Mouse (Mus musculus) heart, adult 2 months (tissue): ENCODE results near the gene Dmpk. TPM values are rescaled to one million over a fixed set of nuclear protein-coding genes. Genes with fewer than 3 reads are reported as not detected.

Source experiments
- DNase-seq, 2 experiments: peaks; one replicate each; pipeline ENCODE4 v3.0.0; 2021
- H3K27ac ChIP-seq: fragments of 200-600 bp; 2 replicates; pipeline ENCODE4 v1.8.1; 2022
- H3K27me3 ChIP-seq: fragments of 200-500 bp; 2 replicates; pipeline ENCODE4 v1.6.1; 2012; ENCODE audit warnings: mild to moderate bottlenecking, low read length, inconsistent platforms, mixed read lengths; ENCODE audit not compliant: control insufficient read depth, insufficient read depth
- H3K36me3 ChIP-seq: fragments of 200-500 bp; 2 replicates; pipeline ENCODE4 v1.6.1; 2012; ENCODE audit warnings: low read length, inconsistent platforms; ENCODE audit not compliant: control insufficient read depth, insufficient read depth
- H3K4me1 ChIP-seq: fragments of 200-500 bp; 2 replicates; pipeline ENCODE4 v1.6.1; 2011; ENCODE audit warnings: low read length; ENCODE audit not compliant: control insufficient read depth, insufficient read depth
- H3K4me3 ChIP-seq: fragments of 200-600 bp; 2 replicates; pipeline ENCODE4 v1.8.1; 2022
- H3K79me2 ChIP-seq: fragments of 200-500 bp; replicated peaks from 2 replicates; pipeline ENCODE4 v1.6.1; 2012; ENCODE audit warnings: mild to moderate bottlenecking, inconsistent platforms, low read length, moderate library complexity, mixed read lengths; ENCODE audit not compliant: control insufficient read depth, insufficient read depth
- H3K9ac ChIP-seq: fragments of 200-500 bp; 2 replicates; pipeline ENCODE4 v1.6.1; 2012; ENCODE audit warnings: low read depth, mild to moderate bottlenecking, control low read depth, inconsistent platforms, low read length, mixed read lengths
- CTCF ChIP-seq: fragments of 200-600 bp; IDR thresholded peaks from 2 replicates; pipeline ENCODE4 v1.8.1; 2022; ENCODE audit warnings: antibody characterized with exemption, mild to moderate bottlenecking, moderate library complexity
- EP300 ChIP-seq: fragments of 200-500 bp; IDR thresholded peaks from 2 replicates; pipeline ENCODE4 v1.6.1; 2011; ENCODE audit warnings: low read depth, low read length, control low read depth; ENCODE audit not compliant: insufficient read depth
- POLR2A ChIP-seq: fragments of 200-500 bp; IDR thresholded peaks from 2 replicates; pipeline ENCODE4 v1.6.1; 2011; ENCODE audit warnings: mild to moderate bottlenecking, low read depth, low read length, control low read depth; ENCODE audit not compliant: insufficient read depth
- WGBS: fragments of 180-500 bp; shearing (Covaris S2); methylation state at CpG from one replicate; pipeline ENCODE4 v1.1.7; 2018; 5-methylcytosine and 5-hydroxymethylcytosine counted together
- intact Hi-C: fragments of 180-260 bp; cut with DNase I; formaldehyde crosslinking; loops from one replicate; pipeline ENCODE4 v1.15.1; 2025
- microRNA-seq, 2 experiments: library from miRNA; unstranded; fragments of <30 nt; microRNA quantifications; one replicate each; pipeline ENCODE4 v1.2.0; 2021
- polyA plus RNA-seq: library from polyadenylated mRNA; depleted of rRNA; stranded (reverse); fragments of >200 nt; gene quantifications from 2 replicates; pipeline ENCODE4 v1.2.3, GENCODE M21; 2012; rRNA removed
- total RNA-seq, 2 experiments: library from RNA; stranded (reverse); gene quantifications; 2 replicates each; pipeline ENCODE4 v1.2.3; 2021

Gene Dmpk
- total and polyA plus RNA-seq, 3 experiments, result 482 to 1,460 (median 516) TPM

- no peaks in the 10 kb centered on the region for H3K36me3 ChIP-seq
- peak; percentile 95 to 98 for DNase-seq
- intact Hi-C loops, result loop anchor here (5.0 kb wide), 1 partner anchor 59 kb away; no protein-coding TSS in a partner anchor
- peak; percentile 87 for TF ChIP-seq EP300
- peak; percentile 52; the same call in 1 of the 2 replicates for TF ChIP-seq POLR2A
- TF ChIP-seq CTCF, result peak; percentile 91
- under 1% methylated on average over 39 of the region's 39 CpGs for WGBS
- peak overlapping the region; percentile 46 for H3K9ac ChIP-seq
- H3K4me1 ChIP-seq, result peaks cover 4% of the 10 kb centered on the region
- peak overlapping the region; percentile 85 for H3K27ac ChIP-seq
- H3K4me3 ChIP-seq, result peak overlapping the region; percentile 54
- H3K79me2 ChIP-seq, result peaks cover 3% of the 10 kb centered on the region
- no peaks in the 10 kb centered on the region for H3K27me3 ChIP-seq
Observed at GRCm38 (mm10) chr7:19131324-19131848, 47.7 kb downstream of the Dmpk start.

- 92% methylated on average over 13 of the region's 13 CpGs for WGBS
- DNase-seq, result no peak
- Histone ChIP-seq H3K36me3 (no peaks in the 10 kb centered on the region), H3K4me3 (no peak overlapping the region), H3K4me1 (peaks cover 2% of the 10 kb centered on the region; the same call in 1 of the 2 replicates), H3K27ac (no peak overlapping the region), H3K79me2 (peaks cover 2% of the 10 kb centered on the region), H3K9ac (no peak overlapping the region), H3K27me3 (no peaks in the 10 kb centered on the region)
- intact Hi-C loops, result no loop called here
- TF ChIP-seq EP300 (no peak), CTCF (no peak), POLR2A (no peak)
Observed at GRCm38 (mm10) chr7:19136168-19136567, 52.5 kb downstream of the Dmpk start.

- H3K9ac ChIP-seq, result no peak overlapping the region
- no peaks in the 10 kb centered on the region for H3K27me3 ChIP-seq
- intact Hi-C loops, result no loop called here
- H3K4me1 ChIP-seq, result peaks cover 2% of the 10 kb centered on the region; the same call in 1 of the 2 replicates
- 90% methylated on average over 38 of the region's 38 CpGs for WGBS
- no peak overlapping the region for H3K27ac ChIP-seq
- no peak overlapping the region for H3K4me3 ChIP-seq
- H3K79me2 ChIP-seq, result peaks cover 2% of the 10 kb centered on the region
- TF ChIP-seq EP300 (no peak), POLR2A (no peak)
- H3K36me3 ChIP-seq, result no peaks in the 10 kb centered on the region
- DNase-seq, result no peak
Observed at GRCm38 (mm10) chr7:19136673-19137334, 53.2 kb downstream of the Dmpk start.

- TF ChIP-seq POLR2A, result no peak
- TF ChIP-seq CTCF, result peak; percentile 67
- no peaks in the 10 kb centered on the region for H3K4me1 ChIP-seq
- peak; percentile 31 to 53 for DNase-seq
- peaks cover 2% of the 10 kb centered on the region for H3K79me2 ChIP-seq
- no peak overlapping the region for H3K9ac ChIP-seq
- no peak overlapping the region for H3K4me3 ChIP-seq
- H3K27ac ChIP-seq, result no peak overlapping the region
- 46% methylated on average over 5 of the region's 5 CpGs for WGBS
- intact Hi-C loops, result no loop called here
- no peaks in the 10 kb centered on the region for H3K27me3 ChIP-seq
- H3K36me3 ChIP-seq, result no peaks in the 10 kb centered on the region
Observed at GRCm38 (mm10) chr7:19137380-19137779, 53.7 kb downstream of the Dmpk start.

Small RNAs within 50 kb of the gene (microRNA-seq; reads per million reads assigned to microRNA genes)
- 8.1 to 12.3 reads per million in 2 experiments for gene Mir3100

Other genes starting within 250 kb of the Dmpk start
- 1 to 10 TPM; 7.2 to 8.0 TPM for gene Mill2, start 243.9 kb upstream of the Dmpk start, total RNA-seq
- 5.2 and 9.1 TPM in 2 replicates for gene Mill2, start 243.9 kb upstream of the Dmpk start, polyA plus RNA-seq
- 1 to 10 TPM; 1.3 to 2.2 TPM for gene Pglyrp1, start 212.5 kb upstream of the Dmpk start, total RNA-seq
- 2.3 and 12.7 TPM in 2 replicates for gene Pglyrp1, start 212.5 kb upstream of the Dmpk start, polyA plus RNA-seq
- gene Ccdc61, start 173.4 kb upstream of the Dmpk start, total RNA-seq, result 1 to 10 TPM; 6.6 to 9.6 TPM
- 11.3 and 12.5 TPM in 2 replicates for gene Ccdc61, start 173.4 kb upstream of the Dmpk start, polyA plus RNA-seq
- 1 to 10 TPM; 4.3 to 5.1 TPM for gene Nova2, start 158.0 kb upstream of the Dmpk start, total RNA-seq
- gene Nova2, start 158.0 kb upstream of the Dmpk start, polyA plus RNA-seq, result 1.5 and 1.7 TPM in 2 replicates
- not detected for gene Nanos2, start 96.4 kb upstream of the Dmpk start, total RNA-seq
- gene Nanos2, start 96.4 kb upstream of the Dmpk start, polyA plus RNA-seq, result 0.08 TPM in 1 of 2 replicates, not detected in the other
- 1 to 10 TPM; 3.5 to 3.9 TPM for gene Mypop, start 92.6 kb upstream of the Dmpk start, total RNA-seq
- gene Mypop, start 92.6 kb upstream of the Dmpk start, polyA plus RNA-seq, result 3.4 and 4.0 TPM in 2 replicates
- 10 to 100 TPM; 22.5 to 24.5 TPM for gene Irf2bp1, start 79.8 kb upstream of the Dmpk start, total RNA-seq
- 12.7 and 15.1 TPM in 2 replicates for gene Irf2bp1, start 79.8 kb upstream of the Dmpk start, polyA plus RNA-seq
- not detected for gene Foxa3, start 60.3 kb upstream of the Dmpk start, total RNA-seq
- gene Foxa3, start 60.3 kb upstream of the Dmpk start, polyA plus RNA-seq, result 0.06 TPM in 1 of 2 replicates, not detected in the other
- 10 to 100 TPM; 93.2 to 99.4 TPM for gene Sympk, start 59.5 kb upstream of the Dmpk start, total RNA-seq
- 54.9 and 61.3 TPM in 2 replicates for gene Sympk, start 59.5 kb upstream of the Dmpk start, polyA plus RNA-seq
- not detected for gene Rsph6a, start 29.2 kb upstream of the Dmpk start, total RNA-seq
- 0.06 TPM in 1 of 2 replicates, not detected in the other for gene Rsph6a, start 29.2 kb upstream of the Dmpk start, polyA plus RNA-seq
- 10 to 100 TPM; 47.8 to 54.9 TPM for gene Dmwd, start 7.6 kb upstream of the Dmpk start, total RNA-seq
- gene Dmwd, start 7.6 kb upstream of the Dmpk start, polyA plus RNA-seq, result 70.9 and 79.4 TPM in 2 replicates
- 1 to 10 TPM; 7.1 to 8.2 TPM for gene Six5, start 10.7 kb downstream of the Dmpk start, total RNA-seq
- gene Six5, start 10.7 kb downstream of the Dmpk start, polyA plus RNA-seq, result 26.0 and 29.8 TPM in 2 replicates
- gene Gm4969, start 34.5 kb downstream of the Dmpk start, total RNA-seq, result not detected
- gene Gm4969, start 34.5 kb downstream of the Dmpk start, polyA plus RNA-seq, result 0.09 TPM in 1 of 2 replicates, not detected in the other
- gene Fbxo46, start 36.0 kb downstream of the Dmpk start, total RNA-seq, result 1 to 10 TPM; 4.5 to 5.2 TPM
- gene Fbxo46, start 36.0 kb downstream of the Dmpk start, polyA plus RNA-seq, result 3.3 and 5.4 TPM in 2 replicates
- 1 to 10 TPM; 3.8 to 4.6 TPM for gene Qpctl, start 65.4 kb downstream of the Dmpk start, total RNA-seq
- 5.3 and 6.3 TPM in 2 replicates for gene Qpctl, start 65.4 kb downstream of the Dmpk start, polyA plus RNA-seq
- gene Snrpd2, start 65.9 kb downstream of the Dmpk start, total RNA-seq, result 10 to 100 TPM; 58.7 to 68.7 TPM
- gene Snrpd2, start 65.9 kb downstream of the Dmpk start, polyA plus RNA-seq, result 28.6 and 34.7 TPM in 2 replicates
- under 1 TPM in 1 of 2 experiments, not detected in 1; 0.16 TPM for gene Gipr, start 82.3 kb downstream of the Dmpk start, total RNA-seq
- gene Gipr, start 82.3 kb downstream of the Dmpk start, polyA plus RNA-seq, result 2.5 and 3.0 TPM in 2 replicates
- gene Eml2, start 92.6 kb downstream of the Dmpk start, total RNA-seq, result 10 to 100 TPM; 35.6 to 38.7 TPM
- 37.3 and 38.8 TPM in 2 replicates for gene Eml2, start 92.6 kb downstream of the Dmpk start, polyA plus RNA-seq
- gene Gpr4, start 128.7 kb downstream of the Dmpk start, total RNA-seq, result 1 to 10 TPM; 6.8 to 7.2 TPM
- gene Gpr4, start 128.7 kb downstream of the Dmpk start, polyA plus RNA-seq, result 17.1 and 22.0 TPM in 2 replicates
- gene Opa3, start 144.5 kb downstream of the Dmpk start, total RNA-seq, result 10 to 100 TPM; 59.9 to 66.0 TPM
- gene Opa3, start 144.5 kb downstream of the Dmpk start, polyA plus RNA-seq, result 64.6 and 91.3 TPM in 2 replicates
- gene Vasp, start 188.0 kb downstream of the Dmpk start, total RNA-seq, result 10 to 100 TPM; 25.1 to 30.8 TPM
- gene Vasp, start 188.0 kb downstream of the Dmpk start, polyA plus RNA-seq, result 43.3 and 51.5 TPM in 2 replicates
- gene Ppm1n, start 196.2 kb downstream of the Dmpk start, total RNA-seq, result under 1 TPM in 1 of 2 experiments, not detected in 1; 0.21 TPM
- 0.09 and 0.33 TPM in 2 replicates for gene Ppm1n, start 196.2 kb downstream of the Dmpk start, polyA plus RNA-seq
- gene Rtn2, start 198.8 kb downstream of the Dmpk start, total RNA-seq, result 100 to 1,000 TPM; 114 to 136 TPM
- 273 and 340 TPM in 2 replicates for gene Rtn2, start 198.8 kb downstream of the Dmpk start, polyA plus RNA-seq
- 1 to 10 TPM in 1 of 2 experiments, under 1 TPM in 1; 0.89 to 1.1 TPM for gene Fosb, start 226.2 kb downstream of the Dmpk start, total RNA-seq
- gene Fosb, start 226.2 kb downstream of the Dmpk start, polyA plus RNA-seq, result 0.94 and 1.1 TPM in 2 replicates